9 mouse cellular contexts compared by ENCODE assay signal in the genomic region with DNA sequence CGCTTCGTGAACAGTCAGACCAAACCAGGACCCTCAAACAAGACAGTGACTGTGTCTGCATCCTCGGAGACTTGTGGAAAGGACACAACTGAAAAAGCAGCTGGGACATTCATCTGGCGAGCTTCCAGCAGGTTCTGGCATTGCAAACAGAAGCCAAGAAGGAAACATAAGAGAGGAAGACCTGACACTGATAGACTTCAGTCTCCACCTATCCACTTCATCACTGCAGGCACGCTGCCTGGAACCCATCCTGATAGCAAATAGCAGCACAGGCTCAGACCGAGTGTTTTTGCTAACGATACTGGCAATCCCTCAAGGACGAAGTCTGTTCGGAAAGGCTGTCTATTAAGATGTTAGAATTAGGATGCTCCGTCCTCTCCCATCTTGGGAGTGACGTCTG.
DNase-seq lines count a peak whose midpoint lies in the region; ATAC-seq and TF ChIP-seq lines count a peak whose summit lies in the region.
"Had no signal": no experiment of that assay in that cellular context is flagged by ENCODE, and none has a peak within 500 bp of the region (broad histone marks: within the 10 kb centered on the region; RNA-seq: fewer than 3 reads in every experiment).

No protein-coding gene starts in this region.

- H3K9me3 ChIP-seq in liver, embryonic 12.5 days (replicated peaks) = peaks cover 7% of the 10 kb centered on the region; the same call in 1 of the 2 replicates

- H3K27me3 ChIP-seq in liver, embryonic 12.5 days (replicated peaks) = no peaks in the 10 kb centered on the region
- H3K27me3 ChIP-seq: CH12.LX had no signal

- H3K4me3 ChIP-seq in lung, adult 2 months (replicated peaks; ENCODE audit: extremely low read depth, low read depth, low read length) = no peak overlapping the region
- no peak overlapping the region for H3K4me3 ChIP-seq in liver, embryonic 12.5 days

- no peaks in the 10 kb centered on the region for H3K4me1 ChIP-seq in lung, adult 2 months (ENCODE audit: control insufficient read depth, insufficient read depth, low read length)
- H3K4me1 ChIP-seq in liver, embryonic 12.5 days = no peaks in the 10 kb centered on the region

- no peak overlapping the region for H3K27ac ChIP-seq in liver, embryonic 12.5 days

- H3K36me3 ChIP-seq in liver, embryonic 12.5 days = no peaks in the 10 kb centered on the region

- ATAC-seq in frontal cortex, adult (ENCODE audit: low TSS enrichment) = 0 out of 2 replicates have a peak, but pooled peaks have one; percentile 38
- ATAC-seq in liver, embryonic 12.5 days = no peak

- no peak for TF ChIP-seq CTCF in lung, adult 2 months (IDR thresholded peaks at IDR 0.05; ENCODE audit: insufficient read depth, low read length)

- H3K9ac ChIP-seq in liver, embryonic 12.5 days = no peak overlapping the region

- 55% methylated on average over 11 of the region's 11 CpGs for WGBS in lung, adult 2 months
- WGBS in liver, embryonic 12.5 days (ENCODE audit: insufficient replicate concordance) = 64% methylated on average over 11 of the region's 11 CpGs

- DNase-seq in gastrocnemius, postnatal 10 days = peak; percentile 10
- DNase-seq in gastrocnemius, postnatal 25 days = no peak
- DNase-seq in lung, postnatal 36 days = peak; percentile 7
- DNase-seq in lung, adult 2 months = no peak
- DNase-seq in retina, embryonic 14.5 days (ENCODE audit: low spot score) = peak; percentile 10
- no peak for DNase-seq in urinary bladder, adult 18-20 months (ENCODE audit: low spot score in 2 of 2)

- TF ChIP-seq POLR2A in lung, adult 2 months (IDR thresholded peaks at IDR 0.05; ENCODE audit: borderline replicate concordance, extremely low read depth, low read depth, low read length) = no peak

- no peak overlapping the region for H3K4me2 ChIP-seq in liver, embryonic 12.5 days

Comparison
In these comparisons a context has a peak if more than half of its experiments do, and no peak if none do; other contexts are left out.
1. DNase-seq: peak in gastrocnemius, postnatal 10 days (single experiment), lung, postnatal 36 days (single experiment) and retina, embryonic 14.5 days (single experiment); none in gastrocnemius, postnatal 25 days (single experiment), lung, adult 2 months (single experiment) and urinary bladder, adult 18-20 months (0 of 2).